Mouse (Mus musculus) liver, embryonic 16.5 days (tissue): Measurements from ENCODE around the gene Rapgef2. TPM values are rescaled to one million over a fixed set of nuclear protein-coding genes. Genes with fewer than 3 reads are reported as not detected.

Experiments used
- ATAC-seq: fragments of 200-750 bp; cut with Nextera tagmentation; 2 replicates; pipeline ENCODE4 v1.8.0; 2017; ENCODE audit warnings: low read depth, mild to moderate bottlenecking, moderate number of reproducible peaks, moderate library complexity
- H3K27ac ChIP-seq: fragments of 300-500 bp; sonication (generic); 2 replicates; pipeline ENCODE4 v1.5.1; 2014; ENCODE audit warnings: mild to moderate bottlenecking, low read length
- H3K27me3 ChIP-seq: fragments of 300-500 bp; sonication (generic); 2 replicates; pipeline ENCODE4 v1.6.1; 2014; ENCODE audit warnings: low read depth, low read length, mixed read lengths; ENCODE audit not compliant: control insufficient read depth, insufficient read depth
- H3K36me3 ChIP-seq: fragments of 300-500 bp; sonication (generic); 2 replicates; pipeline ENCODE4 v1.6.1; 2014; ENCODE audit warnings: mild to moderate bottlenecking; ENCODE audit not compliant: control insufficient read depth, insufficient read depth
- H3K4me1 ChIP-seq: fragments of 300-500 bp; sonication (generic); 2 replicates; pipeline ENCODE4 v1.6.1; 2014; ENCODE audit warnings: low read depth, low read length, mixed read lengths; ENCODE audit not compliant: control insufficient read depth
- H3K4me2 ChIP-seq: fragments of 300-500 bp; sonication (generic); 2 replicates; pipeline ENCODE4 v1.6.1; 2014; ENCODE audit warnings: low read depth, low read length, mixed read lengths
- H3K4me3 ChIP-seq: fragments of 300-500 bp; sonication (generic); 2 replicates; pipeline ENCODE4 v1.5.1; 2014; ENCODE audit warnings: low read depth, mild to moderate bottlenecking, low read length
- H3K9ac ChIP-seq: fragments of 300-500 bp; sonication (generic); 2 replicates; pipeline ENCODE4 v1.6.1; 2014; ENCODE audit warnings: low read depth, low read length
- H3K9me3 ChIP-seq: fragments of 300-500 bp; sonication (generic); replicated peaks from 2 replicates; pipeline ENCODE4 v1.6.1; 2016; ENCODE audit warnings: low read length; ENCODE audit not compliant: control insufficient read depth
- WGBS: fragments of 180-500 bp; shearing (Covaris S2); extraction: QIAGEN DNeasy Blood & Tissue Kit; methylation state at CpG from one replicate; pipeline ENCODE4 v1.1.7; 2014; ENCODE audit not compliant: insufficient replicate concordance; 5-methylcytosine and 5-hydroxymethylcytosine counted together
- polyA plus RNA-seq: library from polyadenylated mRNA; unstranded; fragments of >200 nt; fragmentation: Nextera tagmentation; extraction: Ambion mirVana; gene quantifications from 2 replicates; pipeline ENCODE4 v1.2.1, GENCODE M21; 2015

Gene Rapgef2
- polyA plus RNA-seq, 1 experiment from 2014 or later, result 1.4 TPM

- no peaks in the 10 kb centered on the region for H3K36me3 ChIP-seq
- ATAC-seq, result no peak
- no peak overlapping the region for H3K4me2 ChIP-seq
- no peak overlapping the region for H3K9ac ChIP-seq
- no peaks in the 10 kb centered on the region for H3K27me3 ChIP-seq
- no peak overlapping the region for H3K27ac ChIP-seq
- peaks cover 2% of the 10 kb centered on the region; the same call in 1 of the 2 replicates for H3K4me1 ChIP-seq
- no peaks in the 10 kb centered on the region for H3K9me3 ChIP-seq
- no peak overlapping the region for H3K4me3 ChIP-seq
- WGBS, result 29% methylated on average over 9 of the region's 9 CpGs
Observed at GRCm38 (mm10) chr3:79221296-79222191, 64.8 kb downstream of the Rapgef2 start.

GRCm38 (mm10) chr3:79219144-79219930, 67.0 kb downstream of the Rapgef2 start:
- Histone ChIP-seq H3K9me3 (no peaks in the 10 kb centered on the region), H3K9ac (no peak overlapping the region), H3K27me3 (no peaks in the 10 kb centered on the region), H3K36me3 (no peaks in the 10 kb centered on the region), H3K4me2 (no peak overlapping the region), H3K4me1 (peaks cover 2% of the 10 kb centered on the region; the same call in 1 of the 2 replicates), H3K27ac (peak overlapping the region; percentile 9; the same call in 1 of the 2 replicates), H3K4me3 (no peak overlapping the region)
- WGBS, result 55% methylated on average over 10 of the region's 10 CpGs
- no peak for ATAC-seq

- Histone ChIP-seq H3K9me3 (no peaks in the 10 kb centered on the region), H3K4me1 (peaks cover 2% of the 10 kb centered on the region; the same call in 1 of the 2 replicates), H3K4me3 (no peak overlapping the region), H3K27ac (no peak overlapping the region), H3K4me2 (no peak overlapping the region), H3K9ac (no peak overlapping the region), H3K36me3 (no peaks in the 10 kb centered on the region), H3K27me3 (no peaks in the 10 kb centered on the region)
- ATAC-seq, result no peak
- WGBS, result 50% methylated on average over 4 of the region's 4 CpGs
Observed at GRCm38 (mm10) chr3:79218566-79219051, 67.7 kb downstream of the Rapgef2 start.

GRCm38 (mm10) chr3:79210243-79210642, 76.1 kb downstream of the Rapgef2 start:
- Histone ChIP-seq H3K4me3 (no peak overlapping the region), H3K9ac (no peak overlapping the region), H3K4me1 (no peaks in the 10 kb centered on the region), H3K27me3 (no peaks in the 10 kb centered on the region), H3K36me3 (no peaks in the 10 kb centered on the region; the same call in 1 of the 2 replicates), H3K9me3 (no peaks in the 10 kb centered on the region), H3K4me2 (no peak overlapping the region), H3K27ac (no peak overlapping the region)
- no peak for ATAC-seq
- 24% methylated on average over 5 of the region's 5 CpGs for WGBS

GRCm38 (mm10) chr3:79207216-79207615, 79.1 kb downstream of the Rapgef2 start:
- no peak for ATAC-seq
- H3K4me2 ChIP-seq, result no peak overlapping the region
- H3K27ac ChIP-seq, result no peak overlapping the region
- H3K4me1 ChIP-seq, result peaks cover 7% of the 10 kb centered on the region
- no peaks in the 10 kb centered on the region for H3K9me3 ChIP-seq
- H3K4me3 ChIP-seq, result no peak overlapping the region
- no peak overlapping the region for H3K9ac ChIP-seq
- no peaks in the 10 kb centered on the region; the same call in 1 of the 2 replicates for H3K36me3 ChIP-seq
- WGBS, result 60% methylated on average over 2 of the region's 2 CpGs
- H3K27me3 ChIP-seq, result no peaks in the 10 kb centered on the region

- peak; percentile 30; the same call in 1 of the 2 replicates for ATAC-seq
Observed at GRCm38 (mm10) chr3:79206524-79206923, 79.8 kb downstream of the Rapgef2 start.

GRCm38 (mm10) chr3:79205981-79206380, 80.3 kb downstream of the Rapgef2 start:
- no peak overlapping the region for H3K27ac ChIP-seq
- peaks cover 7% of the 10 kb centered on the region for H3K4me1 ChIP-seq
- H3K9me3 ChIP-seq, result no peaks in the 10 kb centered on the region
- H3K4me3 ChIP-seq, result no peak overlapping the region
- no peaks in the 10 kb centered on the region for H3K27me3 ChIP-seq
- no peak for ATAC-seq
- WGBS, result 64% methylated on average over 4 of the region's 4 CpGs
- no peak overlapping the region for H3K4me2 ChIP-seq
- H3K36me3 ChIP-seq, result no peaks in the 10 kb centered on the region; the same call in 1 of the 2 replicates
- H3K9ac ChIP-seq, result no peak overlapping the region

More at GRCm38 (mm10) chr3:79206524-79206923, 79.8 kb downstream of the Rapgef2 start:
- H3K9ac ChIP-seq, result no peak overlapping the region
- H3K4me1 ChIP-seq, result peaks cover 7% of the 10 kb centered on the region
- no peak overlapping the region for H3K27ac ChIP-seq
- no peak overlapping the region for H3K4me3 ChIP-seq
- no peaks in the 10 kb centered on the region; the same call in 1 of the 2 replicates for H3K36me3 ChIP-seq
- no peaks in the 10 kb centered on the region for H3K27me3 ChIP-seq
- H3K4me2 ChIP-seq, result no peak overlapping the region
- WGBS, result 67% methylated on average over 7 of the region's 7 CpGs
- H3K9me3 ChIP-seq, result no peaks in the 10 kb centered on the region

GRCm38 (mm10) chr3:79205112-79205511, 81.2 kb downstream of the Rapgef2 start:
- Histone ChIP-seq H3K9me3 (no peaks in the 10 kb centered on the region), H3K4me1 (peaks cover 7% of the 10 kb centered on the region), H3K4me3 (no peak overlapping the region), H3K4me2 (no peak overlapping the region), H3K27ac (no peak overlapping the region), H3K9ac (no peak overlapping the region), H3K27me3 (no peaks in the 10 kb centered on the region), H3K36me3 (no peaks in the 10 kb centered on the region; the same call in 1 of the 2 replicates)
- ATAC-seq, result no peak
- 24% methylated on average over 3 of the region's 3 CpGs for WGBS
